Mouse (Mus musculus): ENCODE results near the gene Zfp523. TPM values are rescaled to one million over a fixed set of nuclear protein-coding genes. Genes with fewer than 3 reads are reported as not detected.

Zfp523 gene
- polyA plus RNA-seq, 2 experiments, result 4.3 to 6.1 TPM

DNA sequence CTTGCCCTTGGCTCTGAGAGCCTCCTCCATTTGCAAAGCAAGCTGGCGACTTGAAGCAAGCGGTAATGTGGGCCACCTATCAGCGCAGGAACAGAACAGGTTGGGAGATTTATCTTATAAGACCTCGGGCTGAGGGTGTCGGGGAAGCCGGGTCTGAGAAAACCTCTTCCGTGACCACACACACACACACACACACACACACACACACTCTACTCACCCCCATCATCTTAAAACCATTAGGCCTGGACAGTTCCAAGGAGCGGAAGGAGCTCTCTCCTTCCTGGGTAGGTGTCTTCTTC, 31.3 kb downstream of the Zfp523 start:
- Histone ChIP-seq H3K27me3 (ENCODE audit: control insufficient read depth, insufficient read depth, low read length) (no peaks in the 10 kb centered on the region), H3K4me1 (replicated peaks; ENCODE audit: control insufficient read depth in 2 of 2, insufficient read depth in 2 of 2, low read length in 1 of 2) (peaks cover 0 to 17% of the 10 kb centered on the region in 2 experiments; a peak in 3 of 4 replicates), H3K27ac (no peak overlapping the region), H3K4me3 (ENCODE audit: insufficient read depth in 1 of 2, low read depth in 2 of 2, low read length in 2 of 2) (peak overlapping the region; percentile 57 to 72), H3K9me3 (ENCODE audit: control insufficient read depth, low read length) (no peaks in the 10 kb centered on the region), H3K36me3 (replicated peaks; ENCODE audit: control insufficient read depth, insufficient read depth, low read depth) (no peaks in the 10 kb centered on the region), H3K9ac (replicated peaks) (peak overlapping the region; percentile 47), H3K4me2 (ENCODE audit: low read depth) (peak overlapping the region; percentile 72)
- DNase-seq (ENCODE audit: low read depth in 3 of 3, low spot score in 3 of 3) (no peak), ATAC-seq (ENCODE audit: insufficient read depth) (no peak; the same call in 1 of the 2 replicates)
- 12% methylated on average over 8 of the region's 8 CpGs for WGBS (ENCODE audit: insufficient replicate concordance)
- TF ChIP-seq CTCF (IDR thresholded peaks at IDR 0.05; ENCODE audit: low read depth) (no peak), EP300 (IDR thresholded peaks at IDR 0.05; ENCODE audit: low read depth) (no peak)

GRCm38 (mm10) chr17:28209457-28210110, 32.7 kb downstream of the Zfp523 start:
- peaks cover 0 to 17% of the 10 kb centered on the region in 2 experiments; a peak in 3 of 4 replicates for H3K4me1 ChIP-seq (replicated peaks; ENCODE audit: control insufficient read depth in 2 of 2, insufficient read depth in 2 of 2, low read length in 1 of 2)
- H3K27ac ChIP-seq, result no peak overlapping the region
- H3K9ac ChIP-seq (replicated peaks), result no peak overlapping the region
- H3K27me3 ChIP-seq (ENCODE audit: control insufficient read depth, insufficient read depth, low read length), result no peaks in the 10 kb centered on the region
- whole genome bisulfite sequencing (ENCODE audit: insufficient replicate concordance), result 17% methylated on average over 4 of the region's 4 CpGs
- H3K9me3 ChIP-seq (ENCODE audit: control insufficient read depth, low read length), result no peaks in the 10 kb centered on the region
- peak overlapping the region; percentile 72 for H3K4me2 ChIP-seq (ENCODE audit: low read depth)
- no peak for ATAC-seq (ENCODE audit: insufficient read depth)
- peak overlapping the region in 1 of 2 experiments; percentile 8; a peak in 2 of 4 replicates for H3K4me3 ChIP-seq (ENCODE audit: insufficient read depth in 1 of 2, low read depth in 2 of 2, low read length in 2 of 2)
- DNase-seq (ENCODE audit: low read depth in 3 of 3, low spot score in 3 of 3), result no peak
- H3K36me3 ChIP-seq (replicated peaks; ENCODE audit: control insufficient read depth, insufficient read depth, low read depth), result no peaks in the 10 kb centered on the region
- TF ChIP-seq EP300 (IDR thresholded peaks at IDR 0.05; ENCODE audit: low read depth) (no peak), CTCF (IDR thresholded peaks at IDR 0.05; ENCODE audit: low read depth) (no peak)

DNA sequence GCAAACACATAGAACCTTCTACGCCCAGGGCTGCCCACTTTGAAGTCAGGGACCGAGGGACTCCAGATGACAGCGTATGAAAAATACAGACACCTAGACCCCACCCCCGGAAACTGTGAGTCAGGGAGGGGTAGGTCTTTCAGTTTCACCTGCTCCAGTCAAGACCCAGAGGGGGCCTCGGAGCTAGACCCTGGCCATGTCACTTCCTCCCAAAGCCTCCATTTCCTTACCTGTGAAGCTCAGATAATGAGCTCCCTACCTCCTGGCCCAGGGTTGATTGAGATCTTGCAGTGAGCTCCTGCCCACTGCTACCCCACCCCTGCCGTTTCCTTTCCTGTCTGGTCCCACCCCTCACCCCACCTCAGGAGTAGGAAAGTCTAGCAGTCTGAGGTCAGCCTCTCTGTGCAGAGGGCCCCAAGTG, 35.0 kb downstream of the Zfp523 start:
- Histone ChIP-seq H3K27me3 (ENCODE audit: control insufficient read depth, insufficient read depth, low read length) (no peaks in the 10 kb centered on the region), H3K36me3 (replicated peaks; ENCODE audit: control insufficient read depth, insufficient read depth, low read depth) (no peaks in the 10 kb centered on the region), H3K27ac (no peak overlapping the region), H3K4me3 (ENCODE audit: insufficient read depth in 1 of 2, low read depth in 2 of 2, low read length in 2 of 2) (no peak overlapping the region), H3K9me3 (ENCODE audit: control insufficient read depth, low read length) (no peaks in the 10 kb centered on the region), H3K4me1 (replicated peaks; ENCODE audit: control insufficient read depth in 2 of 2, insufficient read depth in 2 of 2, low read length in 1 of 2) (peaks cover 0 to 15% of the 10 kb centered on the region in 2 experiments; a peak in 3 of 4 replicates), H3K9ac (replicated peaks) (no peak overlapping the region), H3K4me2 (ENCODE audit: low read depth) (no peak overlapping the region)
- TF ChIP-seq EP300 (IDR thresholded peaks at IDR 0.05; ENCODE audit: low read depth) (no peak), CTCF (IDR thresholded peaks at IDR 0.05; ENCODE audit: low read depth) (no peak)
- no peak for DNase-seq (ENCODE audit: low read depth in 3 of 3, low spot score in 3 of 3)
- 17% methylated on average over 6 of the region's 6 CpGs for WGBS (ENCODE audit: insufficient replicate concordance)
- ATAC-seq (ENCODE audit: insufficient read depth), result peak; percentile 24; the same call in 1 of the 2 replicates

DNA sequence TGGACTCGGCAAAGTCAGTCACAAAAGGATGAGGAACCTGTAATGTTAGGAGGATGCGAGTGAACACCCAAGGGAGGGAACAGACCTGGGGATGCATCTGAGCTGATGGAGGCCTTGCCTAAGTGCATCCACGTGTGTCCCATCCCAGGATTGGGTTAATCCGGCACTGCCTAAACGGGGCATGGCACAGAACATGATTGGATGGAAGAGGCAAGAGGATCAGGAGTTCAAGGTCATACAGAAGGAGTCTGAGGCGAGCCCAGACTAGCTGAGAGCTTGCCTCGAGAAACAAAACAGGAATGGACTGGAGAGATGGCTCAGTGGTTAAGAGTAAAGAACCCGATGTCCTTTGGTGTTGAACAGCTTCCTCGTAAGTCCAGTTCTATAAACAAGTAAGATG, 35.5 kb downstream of the Zfp523 start:
- Histone ChIP-seq H3K9ac (replicated peaks) (no peak overlapping the region), H3K4me1 (replicated peaks; ENCODE audit: control insufficient read depth in 2 of 2, insufficient read depth in 2 of 2, low read length in 1 of 2) (peaks cover 0 to 13% of the 10 kb centered on the region in 2 experiments; a peak in 3 of 4 replicates), H3K36me3 (replicated peaks; ENCODE audit: control insufficient read depth, insufficient read depth, low read depth) (no peaks in the 10 kb centered on the region), H3K4me2 (ENCODE audit: low read depth) (no peak overlapping the region), H3K4me3 (ENCODE audit: insufficient read depth in 1 of 2, low read depth in 2 of 2, low read length in 2 of 2) (no peak overlapping the region), H3K27ac (no peak overlapping the region), H3K9me3 (ENCODE audit: control insufficient read depth, low read length) (no peaks in the 10 kb centered on the region), H3K27me3 (ENCODE audit: control insufficient read depth, insufficient read depth, low read length) (no peaks in the 10 kb centered on the region)
- no peak for ATAC-seq (ENCODE audit: insufficient read depth)
- TF ChIP-seq CTCF (IDR thresholded peaks at IDR 0.05; ENCODE audit: low read depth), result no peak
- no peak for TF ChIP-seq EP300 (IDR thresholded peaks at IDR 0.05; ENCODE audit: low read depth)
- no peak for DNase-seq (ENCODE audit: low read depth in 3 of 3, low spot score in 3 of 3)
- WGBS (ENCODE audit: insufficient replicate concordance), result 44% methylated on average over 9 of the region's 9 CpGs

DNA sequence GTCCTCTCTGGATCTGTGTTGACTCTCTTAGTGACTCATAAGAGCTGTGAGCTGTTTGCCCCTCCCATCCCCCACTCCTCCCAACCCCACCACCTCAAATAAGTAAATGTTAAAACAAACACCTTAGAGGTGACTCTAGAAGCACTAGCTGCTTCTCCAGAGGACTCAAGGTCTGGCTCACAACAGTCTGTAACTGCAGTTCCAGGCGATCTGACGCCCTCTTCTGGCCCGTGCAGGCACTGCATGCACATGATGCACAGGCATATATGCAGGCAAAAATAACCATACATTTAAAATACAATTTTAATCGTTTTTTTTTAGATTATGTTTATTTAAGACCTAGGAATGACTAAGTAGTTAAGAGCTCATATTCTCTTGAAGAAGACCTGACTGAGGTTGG, 36.3 kb downstream of the Zfp523 start:
- H3K4me1 ChIP-seq (replicated peaks; ENCODE audit: control insufficient read depth in 2 of 2, insufficient read depth in 2 of 2, low read length in 1 of 2), result peaks cover 0 to 16% of the 10 kb centered on the region in 2 experiments; a peak in 3 of 4 replicates
- H3K4me2 ChIP-seq (ENCODE audit: low read depth), result no peak overlapping the region

More for the DNA sequence above, 36.3 kb downstream of the Zfp523 start:
- Histone ChIP-seq H3K36me3 (replicated peaks; ENCODE audit: control insufficient read depth, insufficient read depth, low read depth) (no peaks in the 10 kb centered on the region), H3K9me3 (ENCODE audit: control insufficient read depth, low read length) (no peaks in the 10 kb centered on the region), H3K27ac (no peak overlapping the region), H3K9ac (replicated peaks) (no peak overlapping the region), H3K27me3 (ENCODE audit: control insufficient read depth, insufficient read depth, low read length) (no peaks in the 10 kb centered on the region), H3K4me3 (ENCODE audit: insufficient read depth in 1 of 2, low read depth in 2 of 2, low read length in 2 of 2) (no peak overlapping the region)
- TF ChIP-seq CTCF (IDR thresholded peaks at IDR 0.05; ENCODE audit: low read depth) (peak; percentile 72), EP300 (IDR thresholded peaks at IDR 0.05; ENCODE audit: low read depth) (no peak)
- no peak for DNase-seq (ENCODE audit: low read depth in 3 of 3, low spot score in 3 of 3)
- 21% methylated on average over 4 of the region's 4 CpGs for WGBS (ENCODE audit: insufficient replicate concordance)
- ATAC-seq (ENCODE audit: insufficient read depth), result no peak

Data from liver, embryonic 14.5 days (tissue).